Mouse (Mus musculus) left cerebral cortex, postnatal 25 days (tissue): ENCODE measurements at regions not wholly inside any gene's neighbourhood (a gene's known extent, or its start where the extent isn't known, plus 50 kb on each side); places are given as distances from the start of the nearest gene placed in this dataset.

Source experiments
- DNase-seq, 2 experiments: peaks; one replicate each; pipeline ENCODE4 v3.0.0; 2022; ENCODE audit warnings: low spot score in 2 of 2, mixed read lengths in 1 of 2
- intact Hi-C: fragments of 180-260 bp; cut with DNase I; formaldehyde crosslinking; loops from one replicate; pipeline ENCODE4 v1.15.1; 2025

GRCm38 (mm10) chr10:109490765-109491164, 480.0 kb upstream of the Syt1 start:
- DNase-seq = peak in 1 of 2 experiments; percentile 46
- intact Hi-C loops = loop anchor here (10.0 kb wide), 1 partner anchor 756 kb away; no protein-coding TSS in a partner anchor

DNA sequence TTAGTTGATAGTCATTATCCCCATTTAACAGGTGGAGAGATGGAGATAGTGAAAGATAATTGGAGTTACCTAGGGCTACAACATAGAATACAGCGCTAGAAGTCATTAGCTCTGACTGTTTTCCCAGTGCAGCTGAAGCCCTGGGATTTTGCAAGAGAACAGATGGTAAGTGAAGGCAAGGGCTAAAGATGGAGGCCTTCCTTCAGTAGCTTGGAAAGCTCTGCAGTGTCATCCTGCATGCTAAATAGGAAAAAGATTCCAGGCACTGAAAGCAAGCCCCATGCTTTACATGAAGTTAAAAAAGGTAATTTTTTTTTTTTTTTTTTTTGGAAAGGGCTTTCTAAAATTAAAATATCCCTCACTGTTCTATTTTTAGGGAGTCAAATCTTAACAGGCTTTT, 477.2 kb upstream of the Syt1 start:
- DNase-seq = peak in 1 of 2 experiments; percentile 75
- intact Hi-C loops = loop anchor here (1.0 kb wide), 1 partner anchor 155 kb away; no protein-coding TSS in a partner anchor

DNA sequence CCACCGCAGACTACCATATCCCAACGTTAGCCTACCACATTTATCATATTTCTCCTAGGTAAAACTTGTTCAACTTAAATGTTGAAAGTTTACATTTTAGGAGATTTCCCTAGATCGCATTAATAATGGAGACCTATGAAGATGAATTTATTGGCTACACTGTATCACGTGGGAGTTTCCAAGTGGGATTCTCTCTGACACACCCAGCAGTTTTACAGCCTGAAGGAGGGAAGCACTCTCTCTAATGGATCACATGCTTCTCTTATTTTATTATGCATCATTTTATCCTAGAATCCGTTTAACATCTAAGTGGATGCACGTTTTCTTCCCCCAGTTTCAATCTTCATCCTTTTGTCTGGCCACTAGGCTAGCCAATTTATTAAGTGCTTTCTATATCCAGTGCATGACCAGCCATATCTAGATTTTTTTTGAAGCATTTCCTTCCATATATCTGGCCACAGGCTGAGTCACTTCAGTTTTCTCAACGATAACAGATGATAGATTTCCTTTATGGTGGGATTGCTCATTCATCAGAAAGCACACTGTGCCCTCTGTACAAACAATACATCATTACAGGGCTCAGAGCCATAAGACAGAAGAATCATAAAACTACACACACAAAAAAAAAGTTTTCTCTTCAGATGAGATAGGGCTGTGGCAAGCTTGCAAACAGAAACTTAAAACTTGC, 476.3 kb upstream of the Syt1 start:
- intact Hi-C loops = no loop called here
- no peak for DNase-seq

DNA sequence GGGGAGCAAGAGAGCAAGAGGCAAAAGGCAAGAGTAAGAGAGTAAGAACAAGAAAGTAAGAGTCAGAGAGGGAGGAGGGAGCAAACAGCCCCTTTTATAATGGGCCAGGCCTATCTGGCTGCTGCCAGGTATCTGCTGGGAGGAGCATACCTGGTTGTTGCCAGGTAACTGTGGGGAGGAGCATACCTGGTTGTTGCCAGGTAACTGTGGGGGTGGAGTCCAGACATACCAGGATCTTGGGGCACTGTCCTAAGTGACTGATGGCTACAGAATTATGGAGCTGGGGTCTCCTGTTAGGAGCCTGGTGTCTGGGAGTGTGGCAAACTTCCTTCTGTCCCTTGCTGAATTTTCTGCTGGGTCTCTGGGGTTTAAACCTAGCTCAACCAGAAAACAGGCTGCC, 469.8 kb upstream of the Syt1 start:
- intact Hi-C loops = no loop called here
- DNase-seq = no peak

DNA sequence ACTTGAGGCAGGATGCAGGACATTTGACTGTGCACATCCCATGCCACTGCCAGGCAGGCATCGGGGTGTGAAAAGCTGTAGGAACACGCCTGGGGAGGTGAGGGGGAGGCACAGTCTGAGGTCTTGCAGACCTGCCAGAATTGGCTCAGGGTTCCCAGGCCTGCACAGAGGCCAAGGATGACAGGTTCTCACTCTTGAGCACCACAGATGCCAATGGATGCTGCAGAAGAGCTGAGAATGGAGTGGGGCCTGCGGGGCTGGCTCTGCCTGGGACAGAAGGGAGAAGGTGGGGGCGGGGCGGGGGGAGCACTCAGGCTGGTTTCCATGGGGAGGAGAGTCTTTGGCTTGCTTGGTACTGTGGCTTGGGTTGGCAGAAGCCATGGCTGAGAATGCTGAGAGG, 469.2 kb upstream of the Syt1 start:
- no peak for DNase-seq
- intact Hi-C loops = no loop called here

GRCm38 (mm10) chr10:109466516-109466915, 455.7 kb upstream of the Syt1 start:
- intact Hi-C loops = no loop called here
- DNase-seq = no peak

DNA sequence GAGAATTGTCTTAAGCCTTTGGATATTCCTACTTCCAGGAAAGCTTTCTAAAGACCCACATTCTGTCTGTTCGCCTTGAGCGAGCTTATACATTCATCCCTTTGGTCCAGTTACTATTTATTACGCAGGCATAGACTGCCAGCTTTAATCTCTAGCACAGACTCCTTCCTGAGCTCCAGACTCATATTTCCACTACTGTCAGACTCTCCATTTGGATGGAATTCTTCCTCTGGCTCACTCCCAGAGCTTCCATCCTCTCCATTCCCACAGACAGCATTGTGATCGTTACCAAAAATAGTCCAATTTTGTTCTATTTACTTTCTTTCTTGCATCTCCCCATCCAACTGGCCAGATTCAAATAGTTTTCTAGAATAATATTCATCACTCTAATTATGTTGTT, 420.3 kb upstream of the Syt1 start:
- intact Hi-C loops = no loop called here
- peak in 1 of 2 experiments; percentile 29 for DNase-seq

GRCm38 (mm10) chr10:109427878-109428277, 417.1 kb upstream of the Syt1 start:
- DNase-seq = no peak
- intact Hi-C loops = no loop called here

DNA sequence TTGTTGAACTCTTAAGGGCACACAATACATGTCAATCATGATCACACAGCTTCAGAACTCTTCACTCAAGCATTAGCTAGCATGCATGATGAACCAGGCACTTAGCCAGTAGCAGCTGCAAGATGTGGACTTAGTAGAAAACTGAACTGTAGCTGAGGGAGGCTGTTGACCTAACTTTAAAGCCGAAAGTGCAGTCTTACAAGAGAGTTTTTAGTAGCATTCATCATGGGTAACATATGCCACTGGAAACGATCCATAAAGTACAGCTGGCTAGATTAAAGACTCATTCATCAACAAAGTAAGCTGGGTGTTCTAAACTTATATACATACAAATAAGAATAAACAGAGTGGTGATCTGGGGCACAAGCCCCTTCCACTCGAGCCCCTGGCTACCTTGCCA, 396.2 kb upstream of the Syt1 start:
- peak in 1 of 2 experiments; percentile 77 for DNase-seq
- intact Hi-C loops = no loop called here

DNA sequence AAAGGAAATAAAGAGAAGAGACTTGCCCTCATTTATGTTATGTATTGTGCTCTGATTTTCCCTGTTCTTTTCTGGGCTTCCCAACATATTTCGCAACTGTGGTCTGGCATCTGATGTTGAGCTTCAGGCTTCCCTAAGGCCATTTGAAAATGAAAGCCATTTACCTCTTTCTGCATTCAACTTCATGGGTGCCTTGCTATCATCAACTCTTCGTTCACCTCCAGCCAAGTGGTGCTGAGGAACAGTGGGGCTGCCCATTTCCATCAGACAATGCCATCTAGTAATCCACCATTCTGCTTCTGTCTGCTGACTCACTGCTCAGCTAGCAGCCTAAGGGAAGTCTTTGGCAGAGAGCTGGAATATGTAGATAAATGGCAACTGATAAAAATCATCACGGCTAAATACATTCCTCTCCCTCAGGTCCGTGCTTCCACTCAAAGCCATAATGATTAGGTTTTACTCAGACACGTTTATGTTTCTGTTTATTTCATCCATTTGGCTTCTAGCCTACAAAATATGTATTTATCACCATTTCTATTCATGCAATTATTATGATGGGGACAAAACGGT, 394.4 kb upstream of the Syt1 start:
- no peak for DNase-seq
- intact Hi-C loops = no loop called here

DNA sequence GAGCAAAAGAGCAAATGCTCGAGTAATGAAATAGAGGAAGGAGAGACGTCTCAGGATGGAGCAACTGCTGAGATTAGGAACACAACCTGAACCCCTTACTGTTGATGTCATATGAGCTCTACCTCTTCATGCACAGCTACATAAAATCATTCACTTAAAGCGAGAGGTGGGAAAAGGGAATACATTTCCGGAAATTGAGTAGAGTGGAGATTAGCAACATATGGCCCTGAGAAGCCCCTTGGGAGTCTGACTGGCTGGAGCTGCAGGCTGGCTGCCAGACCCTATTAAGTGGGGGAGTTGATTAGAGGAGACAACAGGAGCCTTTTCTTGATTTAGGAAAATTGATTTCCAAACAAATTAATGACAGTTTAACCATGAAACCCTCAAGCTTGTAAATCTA, 373.0 kb upstream of the Syt1 start:
- DNase-seq = no peak
- intact Hi-C loops = no loop called here

DNA sequence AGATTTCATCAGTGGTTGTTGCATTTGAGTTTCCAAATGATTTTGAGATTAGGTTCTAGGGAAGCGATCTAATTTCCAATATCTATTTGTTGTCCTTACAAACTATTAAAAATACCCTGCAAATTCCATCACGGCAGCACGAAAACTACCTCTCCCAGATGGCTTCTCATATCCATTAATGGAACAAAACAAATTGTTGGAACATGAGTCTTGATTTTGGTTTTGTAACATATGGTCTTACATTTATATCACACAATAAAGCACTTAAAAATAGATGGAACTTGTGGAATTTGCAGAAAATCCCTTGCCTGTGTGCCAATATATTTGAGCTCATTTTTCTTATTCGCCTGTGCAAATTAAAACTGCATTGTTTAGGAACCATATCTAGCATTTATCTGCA, 368.1 kb upstream of the Syt1 start:
- intact Hi-C loops = no loop called here

DNA sequence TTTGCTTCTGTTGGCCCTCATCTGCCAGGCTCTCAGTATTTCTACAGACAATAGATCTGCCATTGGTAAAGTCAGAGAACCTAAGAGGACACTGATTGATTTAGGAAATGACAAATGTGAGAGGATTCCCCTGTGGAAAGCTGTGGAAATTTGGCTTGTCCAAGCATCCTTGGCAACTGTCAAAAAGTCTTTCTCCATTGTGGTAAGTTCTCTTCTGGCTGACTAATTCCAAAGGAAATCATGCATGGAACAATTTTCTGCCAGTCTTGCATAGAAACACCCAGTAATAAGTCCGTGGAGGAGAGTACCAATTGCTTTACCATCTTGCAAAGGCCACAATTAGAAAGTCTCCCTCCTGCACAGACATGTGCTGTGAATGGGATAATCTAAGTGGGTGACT, 349.4 kb upstream of the Syt1 start:
- DNase-seq = peak in 1 of 2 experiments; percentile 57
- intact Hi-C loops = no loop called here

More for the DNA sequence above, 368.1 kb upstream of the Syt1 start:
- peak in 1 of 2 experiments; percentile 23 for DNase-seq

GRCm38 (mm10) chr10:109358812-109359211, 348.0 kb upstream of the Syt1 start:
- peak in 1 of 2 experiments; percentile 58 for DNase-seq
- intact Hi-C loops = no loop called here

DNA sequence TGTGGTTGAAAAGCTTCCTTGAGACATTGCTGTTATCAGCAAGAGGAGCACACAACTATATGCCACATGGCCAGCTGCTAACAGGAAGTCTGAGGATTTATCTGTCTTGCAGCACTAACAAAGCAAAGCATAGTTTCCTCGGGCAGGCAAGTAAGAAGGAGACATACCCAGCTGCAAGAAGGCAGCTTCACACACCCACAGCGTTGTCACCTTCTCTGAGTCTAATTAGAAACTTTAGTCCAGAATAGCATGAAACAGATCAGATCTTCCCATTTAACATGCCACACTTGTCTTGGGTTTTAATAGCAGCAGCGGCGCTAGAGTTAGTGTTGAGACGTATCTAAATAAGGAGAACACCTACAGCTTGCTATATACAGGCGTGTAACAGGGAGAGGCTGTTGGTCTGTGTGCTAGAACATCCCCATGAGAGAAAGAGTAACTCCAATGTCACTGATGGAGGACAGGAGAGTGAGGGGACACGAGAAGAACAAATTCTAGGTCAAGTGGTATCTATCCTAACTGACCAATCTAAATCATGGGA, 322.1 kb upstream of the Syt1 start:
- intact Hi-C loops = loop anchor here (1.0 to 10.0 kb wide), 3 partner anchors 138 to 216 kb away; no protein-coding TSS in a partner anchor
- peak; percentile 56 to 96 for DNase-seq

- DNase-seq = no peak
- intact Hi-C loops = no loop called here
Measured at GRCm38 (mm10) chr10:109309286-109309685, 298.5 kb upstream of the Syt1 start.

- intact Hi-C loops = no loop called here
- DNase-seq = no peak
Measured at GRCm38 (mm10) chr10:109300199-109300598, 289.4 kb upstream of the Syt1 start.

- no peak for DNase-seq
- intact Hi-C loops = no loop called here
Measured at GRCm38 (mm10) chr10:109299785-109300184, 289.0 kb upstream of the Syt1 start.

DNA sequence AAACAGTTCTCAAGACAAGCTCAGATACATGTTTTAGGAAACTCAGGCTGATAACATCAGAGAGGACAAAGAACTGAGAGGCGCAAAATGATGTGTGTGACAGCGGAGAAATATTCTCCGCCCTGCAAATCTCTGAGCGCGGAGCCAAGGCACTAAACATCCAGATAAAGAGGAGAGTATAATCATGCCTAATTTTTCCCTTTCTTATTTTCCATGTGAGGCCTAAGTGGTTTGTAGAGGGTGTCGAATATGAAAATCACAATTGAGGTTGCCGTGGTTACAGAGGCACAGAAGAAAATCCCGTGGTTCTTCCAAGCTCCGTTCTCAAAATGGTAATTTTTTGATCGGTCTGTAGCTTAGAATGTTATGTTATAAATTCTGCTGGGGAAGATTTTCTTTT, 272.6 kb upstream of the Syt1 start:
- DNase-seq = peak; percentile 22 to 47
- intact Hi-C loops = no loop called here

DNA sequence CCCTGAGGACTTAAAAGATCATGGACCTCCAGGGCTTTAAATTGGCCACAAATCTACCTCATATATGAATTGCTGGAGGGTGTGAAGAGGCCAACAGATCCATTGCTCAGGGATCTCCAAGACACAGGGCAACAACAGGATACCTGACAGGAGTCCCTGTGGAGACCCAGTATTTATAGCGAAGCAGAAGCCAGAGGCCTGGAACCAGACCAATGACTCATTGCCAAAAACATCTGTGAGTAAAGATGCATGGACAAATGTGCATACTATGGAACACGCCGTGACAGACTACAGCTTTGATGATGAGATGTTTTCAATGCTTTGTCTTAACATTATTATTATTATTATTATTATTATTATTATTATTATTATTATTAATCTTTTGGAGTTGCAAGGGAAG, 239.0 kb upstream of the Syt1 start:
- intact Hi-C loops = no loop called here
- DNase-seq = no peak

- no peak for DNase-seq
- intact Hi-C loops = no loop called here
Measured at GRCm38 (mm10) chr10:109246328-109246727, 235.5 kb upstream of the Syt1 start.
